26 mouse cellular contexts compared by ENCODE assay signal in the genomic region with DNA sequence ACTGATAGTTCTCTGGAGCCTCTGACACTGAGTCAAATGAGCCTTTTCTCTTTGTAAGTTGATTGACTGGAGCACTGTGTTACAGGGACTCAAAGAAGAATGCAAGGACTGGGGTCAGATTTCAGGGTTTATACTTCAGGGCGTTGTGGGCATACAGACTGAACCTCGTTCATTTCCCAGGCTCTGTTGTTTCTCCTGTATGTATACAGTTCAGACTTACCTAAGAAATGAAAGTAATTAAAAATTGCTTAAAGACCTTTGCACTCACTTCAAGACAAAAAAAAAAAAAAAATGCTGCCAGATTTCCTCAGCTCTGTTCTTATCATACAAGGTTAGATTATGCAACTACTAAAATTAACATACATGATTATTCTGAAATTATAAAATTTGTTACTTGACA.
DNase-seq lines count a peak whose midpoint lies in the region; ATAC-seq and TF ChIP-seq lines count a peak whose summit lies in the region.
"Had no signal": no experiment of that assay in that cellular context is flagged by ENCODE, and none has a peak within 500 bp of the region (broad histone marks: within the 10 kb centered on the region; RNA-seq: fewer than 3 reads in every experiment).

No protein-coding gene starts in this region.

- H3K4me2 ChIP-seq in kidney, embryonic 14.5 days (replicated peaks; ENCODE audit: low read depth, low read length) = no peak overlapping the region
- H3K4me2 ChIP-seq in intestine, embryonic 15.5 days (replicated peaks) = no peak overlapping the region
- H3K4me2 ChIP-seq: forebrain, embryonic 13.5 days; heart, embryonic 15.5 days; limb, embryonic 15.5 days; lung, embryonic 15.5 days; midbrain, embryonic 11.5 days had no signal

- no peak overlapping the region for H3K9ac ChIP-seq in kidney, embryonic 14.5 days (ENCODE audit: low read depth, low read length)
- no peak overlapping the region for H3K9ac ChIP-seq in intestine, embryonic 15.5 days
- H3K9ac ChIP-seq: forebrain, embryonic 13.5 days; heart, embryonic 15.5 days; limb, embryonic 15.5 days; lung, embryonic 15.5 days had no signal

- DNase-seq in embryo, embryonic 10.5 days (ENCODE audit: low spot score) = peak; percentile 36
- no peak for DNase-seq in embryo, embryonic 10 days (ENCODE audit: low spot score)
- peak; percentile 38 for DNase-seq in kidney, adult 9 months
- DNase-seq in left cerebral cortex, adult 2 months (ENCODE audit: extremely low spot score in 1 of 2, low spot score in 2 of 2) = no peak
- DNase-seq: adrenal gland, adult 8-10 months; cerebellum, adult 8-10 months; cerebellum, postnatal 25 days; gastrocnemius, postnatal 14 days; heart, adult 11 months; kidney, postnatal 4 days; right cerebral cortex, postnatal 25 days; spleen, adult 18-20 months; thymus, postnatal 14 days had no signal

- H3K27ac ChIP-seq in kidney, embryonic 14.5 days (ENCODE audit: low read depth, low read length) = no peak overlapping the region
- H3K27ac ChIP-seq in intestine, embryonic 15.5 days = no peak overlapping the region
- H3K27ac ChIP-seq in small intestine, adult 2 months (ENCODE audit: insufficient read depth, low read depth, low read length) = peak overlapping the region; percentile 91
- no peak overlapping the region for H3K27ac ChIP-seq in left cerebral cortex, adult 2 months
- H3K27ac ChIP-seq: forebrain, embryonic 13.5 days; heart, embryonic 10.5 days; heart, embryonic 15.5 days; limb, embryonic 10.5 days; limb, embryonic 15.5 days; lung, embryonic 15.5 days had no signal

- 4% methylated on average over 2 of the region's 2 CpGs for whole genome bisulfite sequencing in kidney, embryonic 14.5 days
- WGBS in intestine, embryonic 15.5 days = 11% methylated on average over 2 of the region's 2 CpGs
- WGBS in small intestine, adult 2 months = 18% methylated on average over 2 of the region's 2 CpGs

- intact Hi-C loops in left cerebral cortex, adult 2 months (cut with DNase I) = no loop called here

- TF ChIP-seq CTCF in small intestine, adult 2 months (IDR thresholded peaks at IDR 0.05; ENCODE audit: extremely low read depth, insufficient read length, insufficient replicate concordance, low read depth, low read length) = no peak
- no peak for TF ChIP-seq CTCF in left cerebral cortex, adult 2 months (IDR thresholded peaks at IDR 0.05)

- no peak overlapping the region for H3K4me3 ChIP-seq in kidney, embryonic 14.5 days (ENCODE audit: low read length)
- no peak overlapping the region for H3K4me3 ChIP-seq in intestine, embryonic 15.5 days (replicated peaks)
- no peak overlapping the region for H3K4me3 ChIP-seq in small intestine, adult 2 months (ENCODE audit: low read depth, low read length)
- H3K4me3 ChIP-seq in left cerebral cortex, adult 2 months = no peak overlapping the region
- H3K4me3 ChIP-seq: forebrain, embryonic 13.5 days; heart, embryonic 10.5 days; heart, embryonic 15.5 days; limb, embryonic 10.5 days; limb, embryonic 15.5 days; lung, embryonic 15.5 days had no signal

- no peaks in the 10 kb centered on the region for H3K9me3 ChIP-seq in kidney, embryonic 14.5 days (ENCODE audit: control insufficient read depth, low read length)
- H3K9me3 ChIP-seq in intestine, embryonic 15.5 days = no peaks in the 10 kb centered on the region
- H3K9me3 ChIP-seq: forebrain, embryonic 13.5 days; heart, embryonic 10.5 days; heart, embryonic 15.5 days; limb, embryonic 10.5 days; limb, embryonic 15.5 days; lung, embryonic 15.5 days had no signal

- TF ChIP-seq POLR2A in small intestine, adult 2 months (IDR thresholded peaks at IDR 0.05; ENCODE audit: low read depth, low read length) = no peak

- H3K27me3 ChIP-seq in kidney, embryonic 14.5 days (ENCODE audit: control insufficient read depth, insufficient read depth, low read length) = no peaks in the 10 kb centered on the region
- no peaks in the 10 kb centered on the region for H3K27me3 ChIP-seq in intestine, embryonic 15.5 days (replicated peaks)
- no peaks in the 10 kb centered on the region for H3K27me3 ChIP-seq in small intestine, adult 2 months (ENCODE audit: control insufficient read depth, insufficient read depth, low read length)
- H3K27me3 ChIP-seq: CH12.LX; forebrain, embryonic 13.5 days; heart, embryonic 15.5 days; limb, embryonic 15.5 days; lung, embryonic 15.5 days had no signal

- no peak for ATAC-seq in kidney, embryonic 14.5 days (ENCODE audit: low FRiP score, low TSS enrichment)
- peak; percentile 46 for ATAC-seq in intestine, embryonic 15.5 days
- ATAC-seq: forebrain, embryonic 13.5 days; hindbrain, embryonic 16.5 days; midbrain, embryonic 16.5 days had no signal

- H3K4me1 ChIP-seq in kidney, embryonic 14.5 days (ENCODE audit: control insufficient read depth, insufficient read depth, low read length) = no peaks in the 10 kb centered on the region
- H3K4me1 ChIP-seq in intestine, embryonic 15.5 days (replicated peaks) = no peaks in the 10 kb centered on the region
- peaks cover 7% of the 10 kb centered on the region; the same call in 1 of the 2 replicates for H3K4me1 ChIP-seq in small intestine, adult 2 months (ENCODE audit: control insufficient read depth, insufficient read depth, insufficient read length, low read length)
- H3K4me1 ChIP-seq: forebrain, embryonic 13.5 days; limb, embryonic 15.5 days; lung, embryonic 15.5 days had no signal

- H3K36me3 ChIP-seq in kidney, embryonic 14.5 days (ENCODE audit: control insufficient read depth, insufficient read depth, low read length) = no peaks in the 10 kb centered on the region
- H3K36me3 ChIP-seq in intestine, embryonic 15.5 days = no peaks in the 10 kb centered on the region
- no peaks in the 10 kb centered on the region for H3K36me3 ChIP-seq in small intestine, adult 2 months (ENCODE audit: control insufficient read depth, insufficient read depth, low read length)
- H3K36me3 ChIP-seq: heart, embryonic 10.5 days; heart, embryonic 15.5 days; limb, embryonic 10.5 days; limb, embryonic 15.5 days; lung, embryonic 15.5 days had no signal

Comparison
In these comparisons a context has a peak if more than half of its experiments do, and no peak if none do; other contexts are left out.
1. DNase-seq: peak in embryo, embryonic 10.5 days (single experiment) and kidney, adult 9 months (single experiment); none in embryo, embryonic 10 days (single experiment) and left cerebral cortex, adult 2 months (0 of 2).